ENCODE assay signal across 30 mouse cellular contexts in the genomic region with DNA sequence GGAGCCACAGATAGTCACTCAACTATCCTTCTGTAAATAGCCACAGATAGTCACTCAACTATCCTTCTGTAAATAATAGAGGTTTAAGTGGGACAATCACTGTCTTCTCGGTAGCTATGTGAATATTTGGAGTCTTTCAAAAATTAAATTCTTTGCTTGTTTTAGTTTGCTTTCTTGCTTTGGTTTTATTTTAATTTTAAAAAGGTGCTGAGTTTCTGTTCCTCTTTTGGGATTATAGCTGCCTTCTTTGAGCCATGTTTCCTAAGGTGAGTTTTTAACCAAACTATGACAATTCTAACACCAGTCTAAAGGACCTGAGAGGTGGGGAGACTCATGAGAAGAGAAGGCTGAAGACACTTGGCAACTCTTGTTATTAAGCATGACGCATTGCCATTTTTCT.
"Had no signal": no experiment of that assay in that cellular context is flagged by ENCODE, and none has a peak within 500 bp of the region (broad histone marks: within the 10 kb centered on the region; RNA-seq: fewer than 3 reads in every experiment).

No protein-coding gene starts in this region.

- DNase-seq: left cerebral cortex, postnatal 4 days; liver; liver, embryonic 13.5 days; liver, postnatal 0 days; lung, adult 18-20 months; lung, adult 2 months; lung, embryonic 14.5 days; lung, postnatal 10 days; lung, postnatal 14 days; lung, postnatal 36 days; lung, postnatal 4 days; midbrain, embryonic 14.5 days had no signal

- ATAC-seq: liver, embryonic 12.5 days; liver, postnatal 0 days; lung, postnatal 0 days; midbrain, embryonic 13.5 days; midbrain, embryonic 15.5 days had no signal

- H3K4me2 ChIP-seq: limb, embryonic 12.5 days; limb, embryonic 13.5 days; limb, embryonic 15.5 days; liver, embryonic 11.5 days; liver, embryonic 12.5 days; liver, embryonic 13.5 days; liver, embryonic 15.5 days; lung, embryonic 14.5 days; lung, embryonic 15.5 days; midbrain, embryonic 12.5 days; midbrain, embryonic 13.5 days; midbrain, embryonic 15.5 days; neural tube, embryonic 12.5 days had no signal

- H3K36me3 ChIP-seq: limb, embryonic 10.5 days; limb, embryonic 12.5 days; limb, embryonic 13.5 days; limb, embryonic 15.5 days; liver, embryonic 12.5 days; liver, embryonic 13.5 days; liver, embryonic 15.5 days; lung, embryonic 15.5 days; midbrain, embryonic 10.5 days; midbrain, embryonic 12.5 days; midbrain, embryonic 13.5 days; midbrain, embryonic 15.5 days; neural tube, embryonic 12.5 days had no signal

- H3K4me3 ChIP-seq: limb, embryonic 10.5 days; limb, embryonic 12.5 days; limb, embryonic 13.5 days; limb, embryonic 15.5 days; liver, embryonic 12.5 days; liver, embryonic 13.5 days; liver, embryonic 15.5 days; lung, embryonic 15.5 days; megakaryocyte, embryonic 14.5 days; midbrain, embryonic 10.5 days; midbrain, embryonic 12.5 days; midbrain, embryonic 13.5 days; midbrain, embryonic 15.5 days; myocyte; neural tube, embryonic 12.5 days had no signal

- H3K9me3 ChIP-seq: limb, embryonic 10.5 days; limb, embryonic 12.5 days; limb, embryonic 15.5 days; liver, embryonic 12.5 days; liver, embryonic 13.5 days; liver, embryonic 15.5 days; lung, embryonic 15.5 days; midbrain, embryonic 10.5 days; midbrain, embryonic 12.5 days; midbrain, embryonic 13.5 days; midbrain, embryonic 15.5 days; neural tube, embryonic 12.5 days had no signal

- H3K27me3 ChIP-seq: limb, embryonic 12.5 days; limb, embryonic 13.5 days; limb, embryonic 15.5 days; liver, embryonic 12.5 days; liver, embryonic 13.5 days; liver, embryonic 15.5 days; lung, embryonic 15.5 days; megakaryocyte, embryonic 14.5 days; midbrain, embryonic 12.5 days; midbrain, embryonic 13.5 days; midbrain, embryonic 15.5 days; neural tube, embryonic 12.5 days had no signal

- H3K27ac ChIP-seq: limb, embryonic 10.5 days; limb, embryonic 12.5 days; limb, embryonic 13.5 days; limb, embryonic 15.5 days; liver, embryonic 12.5 days; liver, embryonic 13.5 days; liver, embryonic 14.5 days; liver, embryonic 15.5 days; lung, embryonic 15.5 days; macrophage; midbrain, embryonic 10.5 days; midbrain, embryonic 12.5 days; midbrain, embryonic 13.5 days; midbrain, embryonic 15.5 days; neural tube, embryonic 12.5 days had no signal

- H3K4me1 ChIP-seq: limb, embryonic 10.5 days; limb, embryonic 13.5 days; limb, embryonic 15.5 days; liver, embryonic 12.5 days; liver, embryonic 13.5 days; liver, embryonic 15.5 days; lung, embryonic 15.5 days; midbrain, embryonic 10.5 days; midbrain, embryonic 12.5 days; midbrain, embryonic 13.5 days; midbrain, embryonic 15.5 days; neural tube, embryonic 12.5 days had no signal

- H3K9ac ChIP-seq: limb, embryonic 12.5 days; limb, embryonic 13.5 days; limb, embryonic 15.5 days; liver, embryonic 12.5 days; liver, embryonic 13.5 days; liver, embryonic 14.5 days; liver, embryonic 15.5 days; liver, postnatal 0 days; lung, embryonic 14.5 days; lung, embryonic 15.5 days; midbrain, embryonic 12.5 days; midbrain, embryonic 13.5 days; midbrain, embryonic 15.5 days; neural tube, embryonic 12.5 days had no signal
